Mouse (Mus musculus) liver, adult (tissue): ENCODE data around the gene Ubqln5.

Experiments
- GATA4 ChIP-seq: IDR thresholded peaks from 2 replicates; pipeline ENCODE4 v1.6.1; 2014; ENCODE audit warnings: mild to moderate bottlenecking, low read length; ENCODE audit not compliant: insufficient replicate concordance

The Ubqln5 gene

DNA sequence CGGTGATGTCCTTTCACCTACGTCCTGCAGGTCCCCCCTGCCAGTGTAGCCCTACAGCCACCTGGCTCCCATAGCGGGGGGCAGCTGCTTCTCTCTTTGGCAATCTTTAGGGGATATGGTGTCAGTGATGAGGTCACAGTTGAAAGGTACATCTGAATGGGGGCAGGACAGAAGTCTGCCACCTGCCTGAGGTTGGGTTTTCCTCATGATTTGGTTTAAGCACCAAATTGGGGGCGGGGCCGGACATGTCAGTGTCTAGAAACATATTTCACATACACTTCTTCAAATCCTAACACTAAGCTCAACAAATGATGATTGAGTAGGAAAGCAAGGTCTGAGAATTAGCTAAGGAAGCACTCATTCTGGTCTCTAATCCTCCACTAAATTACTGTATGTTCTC lies at the start of gene Ubqln5:
Gene Ubqln5, minus strand, starts transcription at position 101 of the 400 bp plus-strand sequence.
- no peak for TF ChIP-seq GATA4

DNA sequence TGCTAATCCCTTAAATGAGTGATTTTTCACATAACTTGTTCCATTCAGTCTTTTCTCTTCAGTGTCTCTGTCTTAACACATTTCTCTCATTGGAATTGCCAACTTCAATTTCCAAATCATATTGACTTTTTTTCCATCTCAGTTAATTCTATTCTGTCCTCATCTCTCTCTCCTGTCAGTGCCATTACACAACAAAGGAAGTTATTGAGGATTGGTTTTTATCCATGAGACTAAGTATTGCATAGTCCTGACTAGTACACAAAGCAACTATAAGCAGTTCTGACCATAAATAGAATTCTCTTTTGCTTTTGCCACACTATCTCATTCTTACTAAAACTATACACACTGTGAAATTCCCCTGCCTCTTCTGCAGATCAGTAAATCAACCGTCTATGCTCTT lies 49.4 kb upstream of the Ubqln5 start:
- no peak for TF ChIP-seq GATA4

DNA sequence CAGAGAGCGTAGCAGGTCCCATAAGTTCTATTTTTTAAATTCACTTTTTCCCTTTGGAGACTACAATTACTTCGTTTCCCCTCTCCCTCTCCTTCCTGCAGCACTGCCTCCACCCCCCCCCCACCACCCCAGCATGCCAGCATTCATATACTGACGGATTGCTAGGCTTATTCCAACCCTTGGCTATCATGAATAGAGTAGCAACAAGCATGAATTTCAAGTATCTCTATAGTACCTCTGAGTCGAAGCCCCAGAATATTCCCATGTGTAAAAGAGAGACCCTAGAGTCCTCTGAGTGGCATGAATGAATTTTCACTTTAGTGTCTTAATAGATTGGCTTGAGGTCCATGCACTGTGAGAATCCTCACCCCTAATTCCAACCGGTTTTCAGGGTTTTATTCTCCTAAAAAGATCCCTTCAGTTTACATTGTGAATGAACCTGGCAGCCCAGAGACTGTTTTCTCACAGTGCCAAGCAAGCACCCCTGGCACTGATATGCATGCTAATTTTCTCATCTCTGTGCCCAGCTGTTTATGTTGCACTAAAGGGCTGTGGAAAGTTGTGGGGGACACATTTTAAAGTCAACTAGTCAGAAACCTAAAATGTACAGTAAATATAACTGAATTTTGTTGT lies 48.9 kb upstream of the Ubqln5 start:
- no peak for TF ChIP-seq GATA4

DNA sequence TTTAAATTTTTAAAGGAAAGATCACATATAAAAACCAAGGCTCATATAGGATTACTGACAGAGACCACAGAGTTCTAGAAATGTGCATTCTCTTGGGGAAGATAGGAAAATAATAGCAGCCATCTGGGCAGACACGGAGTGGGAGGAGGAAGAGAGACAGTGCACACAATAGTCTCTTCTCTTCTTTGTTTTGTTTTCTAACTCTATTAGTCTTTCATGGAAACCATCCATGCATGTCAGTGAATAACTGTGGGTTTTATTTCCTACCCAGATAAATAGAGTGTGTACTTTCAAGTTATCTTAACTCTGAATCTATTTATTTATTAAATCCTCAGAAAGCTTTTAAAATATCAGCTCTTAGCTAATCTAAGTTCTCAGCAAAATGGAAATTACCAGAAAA lies 45.5 kb upstream of the Ubqln5 start:
- TF ChIP-seq GATA4, result no peak

DNA sequence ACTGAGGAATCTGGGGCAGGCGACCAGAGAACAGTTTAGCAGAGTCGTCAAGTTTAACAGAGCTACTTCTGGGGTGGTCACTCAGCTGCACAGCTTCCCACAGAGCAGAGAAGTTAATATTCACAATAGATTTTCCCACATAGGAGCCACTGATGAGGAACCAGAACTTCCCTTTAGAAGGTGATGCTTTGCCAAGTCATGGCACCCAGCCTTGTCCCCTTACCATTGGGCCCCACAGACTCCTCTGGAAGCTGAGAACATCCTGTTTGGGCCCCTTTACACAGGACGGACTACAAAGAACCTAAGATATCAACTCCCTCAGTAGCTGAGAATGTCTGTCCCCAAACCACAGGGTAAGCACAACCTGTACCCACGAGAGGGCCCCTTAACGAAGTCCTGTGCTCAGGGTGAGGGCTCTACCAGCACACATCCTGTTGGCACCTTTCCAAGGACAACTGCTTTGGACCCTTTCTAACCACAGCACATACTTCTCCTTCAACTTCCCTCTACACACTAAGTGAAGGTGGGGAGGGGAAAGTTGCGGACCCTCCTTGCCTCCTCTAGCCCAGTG lies 40.1 kb upstream of the Ubqln5 start:
- TF ChIP-seq GATA4, result no peak

DNA sequence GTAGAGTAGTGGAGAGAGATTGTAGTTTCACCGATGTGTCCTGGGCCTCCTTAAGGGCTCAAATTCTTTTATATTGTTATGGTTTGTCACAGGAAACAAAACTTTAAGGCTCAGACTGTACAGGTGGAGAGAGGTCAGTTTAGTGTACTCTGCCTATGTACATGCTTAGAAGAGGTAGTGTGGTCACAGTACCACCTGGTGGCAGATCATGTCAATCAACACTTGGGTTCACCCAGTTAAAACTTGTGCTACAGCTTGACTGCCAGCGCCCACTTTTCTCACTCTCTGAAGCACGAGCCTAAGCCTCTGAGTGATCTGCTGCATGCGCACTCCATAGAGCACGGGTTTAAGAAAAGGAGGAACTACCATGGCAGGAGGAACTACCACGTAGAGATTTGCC lies 37.5 kb upstream of the Ubqln5 start:
- no peak for TF ChIP-seq GATA4

DNA sequence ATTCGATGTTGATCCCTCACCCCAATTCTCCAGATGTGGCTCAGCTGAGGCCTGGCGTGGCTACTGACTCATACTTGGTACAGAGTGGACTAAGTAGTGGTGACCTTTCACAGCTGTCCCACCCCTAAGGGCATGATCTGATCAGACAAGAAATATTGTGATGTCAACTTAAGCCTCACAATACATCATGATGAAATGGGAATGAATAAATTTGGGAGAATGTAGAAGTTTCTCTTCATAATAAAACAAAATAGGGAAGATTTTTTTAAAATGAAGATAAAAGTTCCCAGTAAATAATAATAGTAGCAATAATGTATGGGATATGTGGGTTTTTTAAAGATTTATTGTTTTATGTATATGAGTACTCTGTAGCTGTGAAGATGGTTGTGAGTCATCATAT lies 20.8 kb upstream of the Ubqln5 start, which contains the start of gene Ubqlnl:
Gene Ubqlnl, minus strand, starts transcription at position 101 of the 400 bp plus-strand sequence.
- no peak for TF ChIP-seq GATA4

DNA sequence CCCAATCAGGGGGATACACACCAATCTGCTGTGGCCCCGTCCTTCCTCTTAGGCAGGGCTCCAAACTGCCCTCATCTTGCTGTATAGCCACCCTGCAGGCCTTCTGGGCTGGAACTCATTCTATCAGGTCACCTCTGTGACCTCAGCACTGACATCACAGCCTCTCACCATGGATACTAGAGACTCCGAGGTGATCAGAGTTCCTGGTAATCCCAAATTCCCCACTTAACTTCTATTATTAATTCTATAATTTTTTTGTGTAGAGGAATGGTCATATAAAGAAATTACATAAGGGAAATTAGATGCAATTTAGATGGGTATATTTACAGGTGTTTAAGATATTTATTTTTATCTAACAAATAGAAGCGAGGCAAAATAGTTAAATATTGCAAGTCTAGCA lies 13.6 kb upstream of the Ubqln5 start, which contains the start of gene Ubqln3:
Gene Ubqln3, minus strand, starts transcription at position 101 of the 400 bp plus-strand sequence.
- TF ChIP-seq GATA4, result no peak

DNA sequence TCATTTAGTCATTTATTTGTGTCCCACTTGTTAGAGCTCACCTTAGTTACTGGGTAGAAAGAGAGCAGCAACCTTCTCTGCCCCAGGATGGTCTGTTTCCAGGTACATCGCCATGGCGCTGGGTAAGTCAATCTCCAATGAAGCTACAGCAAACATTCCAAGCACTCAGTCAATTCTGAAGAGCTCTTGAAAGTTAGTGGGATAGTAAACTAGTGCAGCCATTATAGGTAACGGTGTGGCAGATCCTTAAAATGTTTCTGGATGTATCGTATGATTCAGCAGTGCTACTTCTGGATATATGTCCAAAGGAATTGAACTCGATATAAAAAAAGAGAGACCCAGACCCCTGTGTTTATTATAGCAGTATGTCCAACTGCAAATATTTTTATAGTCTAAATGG lies 7.7 kb upstream of the Ubqln5 start, which contains the start of gene Olfr643:
Gene Olfr643, minus strand, starts transcription at position 101 of the 400 bp plus-strand sequence.
- no peak for TF ChIP-seq GATA4

DNA sequence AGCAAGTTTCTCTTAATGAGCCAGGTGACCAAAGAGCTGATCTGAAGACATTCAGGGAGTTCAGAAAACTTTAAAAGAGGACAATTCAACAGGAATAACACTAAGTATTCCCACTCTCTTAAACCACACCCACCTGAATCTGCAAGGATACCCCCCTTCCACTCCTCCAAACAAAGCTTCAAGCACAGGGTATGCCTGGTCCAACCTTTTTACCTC lies 25.0 kb downstream of the Ubqln5 start, which contains the start of gene Olfr646:
Gene Olfr646, plus strand, starts transcription at position 117 of the 216 bp plus-strand sequence.
- TF ChIP-seq GATA4, result no peak

DNA sequence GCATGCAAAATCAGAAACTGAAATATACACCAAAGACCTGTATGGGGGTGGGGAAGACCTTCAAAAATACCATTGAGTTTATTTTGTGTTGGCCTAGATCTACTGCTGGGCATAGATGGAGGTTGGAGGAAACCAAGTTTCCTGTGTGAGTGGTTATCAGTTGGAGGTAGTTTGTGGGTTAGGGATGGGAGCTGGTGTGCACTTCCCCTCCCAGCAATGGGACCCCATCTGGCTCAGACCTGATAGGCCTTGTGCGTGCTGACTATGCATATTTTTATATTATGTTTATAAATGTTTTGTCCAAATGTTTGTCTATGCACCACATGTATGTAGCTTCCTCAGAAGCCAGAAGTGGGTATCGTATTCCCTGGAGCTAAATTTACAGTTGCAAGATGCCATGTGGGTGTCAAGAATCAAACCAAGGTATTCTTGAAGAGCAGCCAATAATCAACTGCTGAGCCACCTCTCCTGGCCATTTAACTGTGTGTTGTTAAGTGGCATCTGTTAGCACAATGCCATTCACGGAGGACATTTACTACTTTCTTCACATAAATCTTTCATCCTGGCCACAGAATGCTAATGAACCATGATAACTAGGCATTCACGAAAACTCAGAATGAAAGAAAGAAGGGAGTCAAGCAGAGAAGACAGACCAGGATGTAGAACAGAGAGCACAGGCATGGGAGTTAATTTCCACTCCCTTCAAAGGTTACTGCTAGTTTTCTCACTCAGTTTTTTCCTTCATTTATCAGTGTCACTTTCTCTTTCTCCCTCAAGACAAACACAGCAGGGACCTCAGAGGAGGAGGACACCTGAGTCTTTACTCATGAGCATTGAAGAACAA lies 25.5 kb downstream of the Ubqln5 start:
- no peak for TF ChIP-seq GATA4

DNA sequence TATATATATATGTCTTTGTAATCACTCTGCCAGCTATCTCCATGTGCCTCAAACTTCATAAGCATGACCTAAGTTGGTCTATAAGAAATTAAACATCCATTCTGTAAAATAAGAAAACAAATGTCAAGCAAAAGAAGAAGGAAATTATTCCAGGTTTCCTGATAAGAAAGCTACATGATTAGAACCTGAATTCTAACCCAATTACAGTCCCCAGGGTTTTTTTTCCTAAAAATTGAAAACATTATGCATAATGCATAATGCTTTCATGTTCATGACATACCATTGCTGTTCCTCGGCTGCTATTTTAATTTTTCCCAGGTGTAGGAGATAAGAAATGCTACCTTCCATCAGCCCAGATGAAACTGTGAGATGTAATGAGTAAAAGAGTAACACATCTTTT lies 44.3 kb downstream of the Ubqln5 start, which contains the start of gene Olfr645:
Gene Olfr645, minus strand, starts transcription at position 101 of the 400 bp plus-strand sequence.
- no peak for TF ChIP-seq GATA4
